Mouse (Mus musculus): Measurements from ENCODE around the gene Snrnp25. TPM values are rescaled to one million over a fixed set of nuclear protein-coding genes. Genes with fewer than 3 reads are reported as not detected.

Snrnp25 gene
- total and polyA plus RNA-seq, 3 experiments, result 106 to 208 (median 123) TPM

DNA sequence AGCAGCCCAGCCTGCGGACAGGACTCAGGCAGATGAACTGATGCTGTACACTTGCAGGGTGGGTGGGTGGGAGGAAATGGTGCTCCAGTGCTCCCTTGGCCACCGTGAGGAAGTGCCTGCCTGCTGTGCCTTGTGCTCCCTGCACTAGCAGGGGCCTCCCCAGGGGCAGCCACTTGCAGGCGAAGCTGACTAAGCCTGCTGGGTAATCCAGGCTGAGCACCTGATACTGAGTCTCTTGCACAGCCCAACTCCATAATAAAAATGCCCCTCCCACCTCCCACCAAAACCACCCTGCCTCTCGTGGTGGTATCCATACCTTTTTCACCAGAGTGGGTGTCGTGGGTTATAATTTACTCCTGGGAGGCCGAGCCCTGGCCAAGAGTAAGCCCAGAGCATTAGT, 6.0 kb upstream of the Snrnp25 start (continued):
- no peak for TF ChIP-seq RCOR1 (conservative IDR thresholded peaks at IDR 0.05; ENCODE audit: low read depth, low read length)
- no peak for TF ChIP-seq NRF1 (IDR thresholded peaks at IDR 0.05; ENCODE audit: low read depth, low read length)
- no peak for TF ChIP-seq USF1 (IDR thresholded peaks at IDR 0.05; ENCODE audit: low read depth, low read length)
- TF ChIP-seq POLR2AphosphoS2 (IDR thresholded peaks at IDR 0.05; ENCODE audit: low read depth, low read length), result no peak
- peak; percentile 59 for TF ChIP-seq ETS1 (conservative IDR thresholded peaks at IDR 0.05; ENCODE audit: low read depth, low read length)
- TF ChIP-seq JUND (conservative IDR thresholded peaks at IDR 0.05; ENCODE audit: low read depth, low read length), result no peak
- TF ChIP-seq EP300 (IDR thresholded peaks at IDR 0.05; ENCODE audit: low read length), result no peak
- TF ChIP-seq ZNF384 (IDR thresholded peaks at IDR 0.05; ENCODE audit: low read depth, low read length), result no peak
- no peak for TF ChIP-seq JUN (IDR thresholded peaks at IDR 0.05; ENCODE audit: insufficient read depth, low read depth, low read length)
- TF ChIP-seq IRF4 (IDR thresholded peaks at IDR 0.05; ENCODE audit: low read depth, low read length), result no peak

DNA sequence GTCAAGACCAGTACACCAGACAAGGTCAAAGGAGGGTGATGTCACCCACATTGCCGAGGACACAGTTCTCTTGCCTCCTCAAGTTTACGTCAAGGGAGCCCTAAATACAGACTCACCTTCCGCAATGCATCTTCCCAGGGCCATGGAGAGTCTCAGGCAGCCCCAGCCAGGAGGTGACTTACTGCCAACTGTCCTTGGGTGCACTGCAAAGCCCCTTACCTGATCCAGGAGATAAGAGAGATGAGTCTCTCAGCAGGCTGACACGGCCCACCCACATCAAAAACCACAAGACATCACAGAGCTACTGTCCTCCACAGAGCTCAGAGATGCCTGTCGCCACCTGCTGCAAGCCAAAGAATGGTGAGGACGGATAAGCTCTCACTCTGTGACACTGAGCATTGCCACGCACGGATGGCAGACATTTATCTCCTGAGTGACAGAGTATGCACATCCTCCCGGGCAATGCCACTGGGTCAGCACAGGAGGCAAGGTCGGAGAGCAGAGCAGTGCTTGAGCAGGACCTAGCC, 5.1 kb upstream of the Snrnp25 start, which contains the start of gene Il9r:
TSS of gene Il9r (minus strand) at position 205 of the 527 bp plus-strand sequence.
- Histone ChIP-seq H3K79me2 (replicated peaks; ENCODE audit: control insufficient read depth, extremely low read depth, insufficient read depth, poor library complexity, severe bottlenecking) (no peaks in the 10 kb centered on the region), H3K9ac (ENCODE audit: insufficient read depth, low read depth) (no peak within 1 kb of the TSS), H3K36me3 (replicated peaks in 1 of 2; ENCODE audit: control insufficient read depth in 1 of 2, insufficient read depth in 1 of 2, low read length in 1 of 2) (peaks cover 0 to 4% of the 10 kb centered on the region in 2 experiments), H3K27ac (ENCODE audit: insufficient read depth, low read depth) (peak within 1 kb of the TSS; percentile 50), H3K4me2 (ENCODE audit: insufficient read depth, low read depth, poor library complexity, severe bottlenecking) (peak within 1 kb of the TSS; percentile 48), H3K4me1 (ENCODE audit: control insufficient read depth in 1 of 2, insufficient read depth in 2 of 2) (peaks cover 16 to 71% of the 10 kb centered on the region in 2 experiments), H3K4me3 (replicated peaks in 1 of 3; ENCODE audit: low read depth in 2 of 3, low read length in 2 of 3, poor library complexity in 1 of 3) (peak within 1 kb of the TSS; percentile 45 to 61 (median 57)), H3K9me3 (replicated peaks; ENCODE audit: low read length) (no peaks in the 10 kb centered on the region), H3K27me3 (replicated peaks) (no peaks in the 10 kb centered on the region)
- in situ Hi-C loops (cut with MboI; ENCODE audit: low pct_ligation_motif_present, low pct_unique_long_range_greater_than_20kb, low sequenced_read_pairs) (loop anchor here (5.0 kb wide), 1 partner anchor 37 kb away; no protein-coding TSS in a partner anchor), dilution Hi-C loops (cut with MboI; ENCODE audit: extremely low pct_ligation_motif_present, extremely low pct_unique_long_range_greater_than_20kb, low sequenced_read_pairs) (no loop called here)
- peak; percentile 79 for DNase-seq (ENCODE audit: extremely low read depth)
- TF ChIP-seq CHD1 (IDR thresholded peaks at IDR 0.05; ENCODE audit: low read depth, low read length), result no peak
- TF ChIP-seq USF1 (IDR thresholded peaks at IDR 0.05; ENCODE audit: low read depth, low read length), result no peak
- TF ChIP-seq MAZ (IDR thresholded peaks at IDR 0.05; ENCODE audit: low read depth, low read length), result no peak
- no peak for TF ChIP-seq IRF4 (IDR thresholded peaks at IDR 0.05; ENCODE audit: low read depth, low read length)
- TF ChIP-seq ETS1 (conservative IDR thresholded peaks at IDR 0.05; ENCODE audit: low read depth, low read length), result no peak; the same call in 1 of the 2 replicates
- 0 out of 2 replicates have a peak, but pooled peaks have one; percentile 29 for TF ChIP-seq ZMIZ1 (IDR thresholded peaks at IDR 0.05; ENCODE audit: low read depth, low read length)
- no peak for TF ChIP-seq GABPA (IDR thresholded peaks at IDR 0.05; ENCODE audit: insufficient replicate concordance, low read depth, low read length)
- no peak; the same call in 1 of the 2 replicates for TF ChIP-seq SIN3A (IDR thresholded peaks at IDR 0.05; ENCODE audit: low read length)
- TF ChIP-seq CTCF (conservative IDR thresholded peaks at IDR 0.05 in 1 of 2, IDR thresholded peaks at IDR 0.05 in 1 of 2; ENCODE audit: low read depth in 2 of 2, low read length in 2 of 2), result peak in 1 of 2 experiments; percentile 48; a peak in 2 of 4 replicates
- TF ChIP-seq E2F4 (IDR thresholded peaks at IDR 0.05; ENCODE audit: insufficient replicate concordance, low read depth, low read length), result no peak
- TF ChIP-seq ELF1 (IDR thresholded peaks at IDR 0.05; ENCODE audit: low read depth, low read length), result peak; percentile 15; the same call in 1 of the 2 replicates
- TF ChIP-seq MEF2A (IDR thresholded peaks at IDR 0.05; ENCODE audit: borderline replicate concordance, low read depth, low read length), result no peak
- TF ChIP-seq MXI1 (IDR thresholded peaks at IDR 0.05; ENCODE audit: low read depth, low read length), result no peak; the same call in 1 of the 2 replicates
- TF ChIP-seq USF2 (conservative IDR thresholded peaks at IDR 0.05; ENCODE audit: low read depth, low read length), result no peak
- TF ChIP-seq JUN (IDR thresholded peaks at IDR 0.05; ENCODE audit: insufficient read depth, low read depth, low read length), result no peak
- no peak for TF ChIP-seq KAT2A (IDR thresholded peaks at IDR 0.05; ENCODE audit: insufficient replicate concordance, low read length)
- TF ChIP-seq TBP (conservative IDR thresholded peaks at IDR 0.05; ENCODE audit: low read depth, low read length), result no peak
- no peak; the same call in 1 of the 2 replicates for TF ChIP-seq RAD21 (IDR thresholded peaks at IDR 0.05; ENCODE audit: low read depth, low read length)
- TF ChIP-seq MYC (IDR thresholded peaks at IDR 0.05; ENCODE audit: low read depth, low read length), result no peak
- peak; percentile 37; the same call in 1 of the 2 replicates for TF ChIP-seq NELFE (IDR thresholded peaks at IDR 0.05; ENCODE audit: low read depth, low read length)
- no peak for TF ChIP-seq POLR2AphosphoS2 (IDR thresholded peaks at IDR 0.05; ENCODE audit: low read depth, low read length)
- no peak; the same call in 1 of the 2 replicates for TF ChIP-seq SMC3 (IDR thresholded peaks at IDR 0.05; ENCODE audit: low read depth, low read length)
- TF ChIP-seq ZC3H11A (IDR thresholded peaks at IDR 0.05; ENCODE audit: low read depth, low read length), result no peak
- 0 out of 2 replicates have a peak, but pooled peaks have one; percentile 12 for TF ChIP-seq CHD2 (IDR thresholded peaks at IDR 0.05; ENCODE audit: low read length)
- TF ChIP-seq EP300 (IDR thresholded peaks at IDR 0.05; ENCODE audit: low read length), result peak; percentile 19; the same call in 1 of the 2 replicates
- TF ChIP-seq MAX (IDR thresholded peaks at IDR 0.05; ENCODE audit: low read length), result 0 out of 2 replicates have a peak, but pooled peaks have one; percentile 31
- TF ChIP-seq JUND (conservative IDR thresholded peaks at IDR 0.05; ENCODE audit: low read depth, low read length), result no peak
- TF ChIP-seq ZKSCAN1 (IDR thresholded peaks at IDR 0.05; ENCODE audit: borderline replicate concordance, low read depth, low read length), result no peak
- TF ChIP-seq RCOR1 (conservative IDR thresholded peaks at IDR 0.05; ENCODE audit: low read depth, low read length), result no peak
- TF ChIP-seq TCF12 (IDR thresholded peaks at IDR 0.05; ENCODE audit: low read depth, low read length), result no peak; the same call in 1 of the 2 replicates
- no peak for TF ChIP-seq BHLHE40 (IDR thresholded peaks at IDR 0.05; ENCODE audit: low read depth, low read length)
- no peak for TF ChIP-seq MAFK (IDR thresholded peaks at IDR 0.05; ENCODE audit: insufficient replicate concordance, low read length)
- TF ChIP-seq NRF1 (IDR thresholded peaks at IDR 0.05; ENCODE audit: low read depth, low read length), result no peak
